Mouse (Mus musculus) brain, adult 10 weeks (tissue): Measurements from ENCODE around the gene Tacr3. TPM values are rescaled to one million over a fixed set of nuclear protein-coding genes. Genes with fewer than 3 reads are reported as not detected.

Experiments used
- polyA plus RNA-seq: library from polyadenylated mRNA; stranded (reverse); fragments of 350-450 nt; fragmentation: Illumina TruSeq; extraction: RNeasy Lipid Tissue Mini Kit (QIAGEN cat#74804); gene quantifications from one replicate; pipeline ENCODE4 v1.2.3, GENCODE M21; 2015; ENCODE audit warnings: low read depth, low replicate concordance

Tacr3 gene
- 3.3 TPM for polyA plus RNA-seq

GRCm38 (mm10) chr3:134828875-134829530 lies at the start of gene Tacr3:
Gene Tacr3 (plus strand): TSS chr3:134829007.

